Mouse (Mus musculus) liver, embryonic 16.5 days (tissue): ENCODE results near the gene Olfr1386. TPM values are rescaled to one million over a fixed set of nuclear protein-coding genes. Genes with fewer than 3 reads are reported as not detected.

Source experiments
- ATAC-seq: fragments of 200-750 bp; cut with Nextera tagmentation; 2 replicates; pipeline ENCODE4 v1.8.0; 2017; ENCODE audit warnings: low read depth, mild to moderate bottlenecking, moderate number of reproducible peaks, moderate library complexity
- H3K27ac ChIP-seq: fragments of 300-500 bp; sonication (generic); 2 replicates; pipeline ENCODE4 v1.5.1; 2014; ENCODE audit warnings: mild to moderate bottlenecking, low read length
- H3K27me3 ChIP-seq: fragments of 300-500 bp; sonication (generic); 2 replicates; pipeline ENCODE4 v1.6.1; 2014; ENCODE audit warnings: low read depth, low read length, mixed read lengths; ENCODE audit not compliant: control insufficient read depth, insufficient read depth
- H3K36me3 ChIP-seq: fragments of 300-500 bp; sonication (generic); 2 replicates; pipeline ENCODE4 v1.6.1; 2014; ENCODE audit warnings: mild to moderate bottlenecking; ENCODE audit not compliant: control insufficient read depth, insufficient read depth
- H3K4me1 ChIP-seq: fragments of 300-500 bp; sonication (generic); 2 replicates; pipeline ENCODE4 v1.6.1; 2014; ENCODE audit warnings: low read depth, low read length, mixed read lengths; ENCODE audit not compliant: control insufficient read depth
- H3K4me2 ChIP-seq: fragments of 300-500 bp; sonication (generic); 2 replicates; pipeline ENCODE4 v1.6.1; 2014; ENCODE audit warnings: low read depth, low read length, mixed read lengths
- H3K4me3 ChIP-seq: fragments of 300-500 bp; sonication (generic); 2 replicates; pipeline ENCODE4 v1.5.1; 2014; ENCODE audit warnings: low read depth, mild to moderate bottlenecking, low read length
- H3K9ac ChIP-seq: fragments of 300-500 bp; sonication (generic); 2 replicates; pipeline ENCODE4 v1.6.1; 2014; ENCODE audit warnings: low read depth, low read length
- H3K9me3 ChIP-seq: fragments of 300-500 bp; sonication (generic); replicated peaks from 2 replicates; pipeline ENCODE4 v1.6.1; 2016; ENCODE audit warnings: low read length; ENCODE audit not compliant: control insufficient read depth
- polyA plus RNA-seq: library from polyadenylated mRNA; unstranded; fragments of >200 nt; fragmentation: Nextera tagmentation; extraction: Ambion mirVana; gene quantifications from 2 replicates; pipeline ENCODE4 v1.2.1, GENCODE M21; 2015

Olfr1386 gene
- polyA plus RNA-seq, 1 experiment from 2014 or later: not detected

DNA sequence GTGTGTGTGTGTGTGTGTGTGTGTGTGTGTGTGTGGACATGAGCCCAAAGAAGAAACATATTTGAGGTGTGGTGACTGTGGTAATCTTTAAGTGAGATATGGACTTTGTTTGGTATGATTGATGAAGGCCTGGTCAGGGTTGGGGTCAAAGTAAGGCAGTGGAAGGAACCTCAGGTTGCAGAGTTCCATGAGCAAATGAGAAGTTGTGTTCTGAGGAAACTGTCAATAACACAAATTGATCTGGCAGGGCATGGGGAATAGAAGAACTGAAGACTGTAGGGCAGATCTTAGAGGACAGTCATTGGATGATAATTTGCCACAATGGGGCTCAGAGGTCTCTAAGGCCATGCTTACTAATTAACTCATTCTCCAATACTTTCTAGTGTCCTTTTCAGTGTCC lies 54.5 kb downstream of the Olfr1386 start, which contains the start of gene Olfr1383:
Gene Olfr1383 (plus strand): TSS at position 301 of the 400 bp plus-strand sequence.
- no peak within 1 kb of the TSS for H3K4me3 ChIP-seq
- H3K9ac ChIP-seq: no peak within 1 kb of the TSS
- no peaks in the 10 kb centered on the region for H3K36me3 ChIP-seq
- no peak within 1 kb of the TSS for H3K27ac ChIP-seq
- H3K27me3 ChIP-seq: no peaks in the 10 kb centered on the region
- H3K4me1 ChIP-seq: no peaks in the 10 kb centered on the region
- no peak for ATAC-seq
- H3K4me2 ChIP-seq: no peak within 1 kb of the TSS
- H3K9me3 ChIP-seq: no peaks in the 10 kb centered on the region

Other genes with a start within 250 kb of the Olfr1386 start
- gene Mgat1, start 220.9 kb upstream of the Olfr1386 start, polyA plus RNA-seq: 41.5 TPM in 2 replicates
- 0.06 TPM in 1 of 2 replicates, not detected in the other for gene Olfr1393, start 186.7 kb upstream of the Olfr1386 start, polyA plus RNA-seq
- gene Olfr1392, start 179.8 kb upstream of the Olfr1386 start, polyA plus RNA-seq: not detected in 2 replicates
- gene Olfr10, start 160.3 kb upstream of the Olfr1386 start, polyA plus RNA-seq: not detected in 2 replicates
- gene Olfr1391, start 142.3 kb upstream of the Olfr1386 start, polyA plus RNA-seq: not detected in 2 replicates
- not detected in 2 replicates for gene Olfr1390, start 129.9 kb upstream of the Olfr1386 start, polyA plus RNA-seq
- gene Olfr1389, start 42.0 kb upstream of the Olfr1386 start, polyA plus RNA-seq: not detected in 2 replicates
- 0.02 TPM in 1 of 2 replicates, not detected in the other for gene Olfr1388, start 28.4 kb upstream of the Olfr1386 start, polyA plus RNA-seq
- gene Olfr1387, start 9.7 kb upstream of the Olfr1386 start, polyA plus RNA-seq: not detected in 2 replicates
- gene Olfr1385, start 24.0 kb downstream of the Olfr1386 start, polyA plus RNA-seq: not detected in 2 replicates
- gene Olfr1384, start 41.7 kb downstream of the Olfr1386 start, polyA plus RNA-seq: not detected in 2 replicates
- gene Olfr1383, start 54.6 kb downstream of the Olfr1386 start, polyA plus RNA-seq: not detected in 2 replicates
- gene Olfr1382, start 63.2 kb downstream of the Olfr1386 start, polyA plus RNA-seq: not detected in 2 replicates
- not detected in 2 replicates for gene Olfr1381, start 78.4 kb downstream of the Olfr1386 start, polyA plus RNA-seq
- not detected in 2 replicates for gene Olfr1380, start 91.8 kb downstream of the Olfr1386 start, polyA plus RNA-seq
- 3.2 and 3.9 TPM in 2 replicates for gene Flt4, start 144.2 kb downstream of the Olfr1386 start, polyA plus RNA-seq
- gene Scgb3a1, start 198.6 kb downstream of the Olfr1386 start, polyA plus RNA-seq: not detected in 2 replicates
- gene Cnot6, start 247.7 kb downstream of the Olfr1386 start, polyA plus RNA-seq: 14.2 and 15.4 TPM in 2 replicates